Mouse (Mus musculus) bone marrow macrophage, adult 2 months (primary cell): Measurements from ENCODE around the gene Ssbp2.

Experiments used
- CTCF ChIP-seq: IDR thresholded peaks from 2 replicates; pipeline ENCODE4 v1.5.1; 2012; ENCODE audit warnings: low read depth, mild to moderate bottlenecking, low read length, moderate library complexity
- POLR2A ChIP-seq: IDR thresholded peaks from 2 replicates; pipeline ENCODE4 v1.6.1; 2012; ENCODE audit warnings: mild to moderate bottlenecking, low read depth, low read length, borderline replicate concordance

- TF ChIP-seq POLR2A (no peak), CTCF (no peak)
Observed at GRCm38 (mm10) chr13:91461711-91462351, 1.7 kb downstream of the Ssbp2 start.
